Mouse (Mus musculus): ENCODE data around the gene Ugt3a2.

Gene Ugt3a2

DNA sequence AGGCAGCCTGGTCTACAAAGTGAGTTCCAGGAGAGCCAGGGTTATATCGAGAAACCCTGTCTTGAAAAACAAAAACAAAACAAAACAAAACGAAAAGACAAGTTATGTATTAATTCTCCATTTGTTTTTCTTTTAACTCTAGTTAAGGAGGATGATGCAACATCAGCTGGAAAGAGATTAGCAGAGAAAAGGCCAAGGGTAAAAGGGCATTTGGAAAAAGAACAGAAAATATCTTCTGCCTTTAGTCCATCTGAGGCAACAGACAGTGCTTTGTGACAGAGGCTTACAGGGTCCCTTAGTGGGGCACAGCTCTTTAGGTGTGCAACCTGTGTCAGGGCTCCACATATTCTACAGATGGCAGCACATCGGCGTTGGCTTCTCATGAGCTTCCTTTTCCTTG is at the start of gene Ugt3a2:
Ugt3a2 (plus strand) TSS at position 210 of the 400 bp plus-strand sequence.
- no peak for DNase-seq

DNA sequence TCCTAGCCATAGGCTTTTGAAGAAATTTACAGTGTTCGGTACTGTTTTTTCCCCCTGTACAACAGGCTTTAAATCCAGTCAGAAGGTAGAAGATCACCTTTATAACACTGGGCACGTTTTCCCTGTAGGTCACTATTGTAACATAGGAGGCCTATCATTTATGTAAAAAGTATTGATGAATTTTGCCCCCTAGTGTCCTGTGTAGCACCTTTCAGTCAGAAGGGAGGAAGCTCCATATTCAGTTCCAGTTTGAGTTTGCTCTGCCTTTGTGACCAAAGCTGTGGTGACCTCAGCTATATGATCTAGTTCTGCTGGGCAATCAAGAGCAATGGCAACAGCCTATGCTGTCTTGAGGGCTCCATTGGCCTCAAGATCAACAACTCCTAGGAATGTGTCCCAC is 45.7 kb upstream of the Ugt3a2 start:
- no peak for DNase-seq

DNA sequence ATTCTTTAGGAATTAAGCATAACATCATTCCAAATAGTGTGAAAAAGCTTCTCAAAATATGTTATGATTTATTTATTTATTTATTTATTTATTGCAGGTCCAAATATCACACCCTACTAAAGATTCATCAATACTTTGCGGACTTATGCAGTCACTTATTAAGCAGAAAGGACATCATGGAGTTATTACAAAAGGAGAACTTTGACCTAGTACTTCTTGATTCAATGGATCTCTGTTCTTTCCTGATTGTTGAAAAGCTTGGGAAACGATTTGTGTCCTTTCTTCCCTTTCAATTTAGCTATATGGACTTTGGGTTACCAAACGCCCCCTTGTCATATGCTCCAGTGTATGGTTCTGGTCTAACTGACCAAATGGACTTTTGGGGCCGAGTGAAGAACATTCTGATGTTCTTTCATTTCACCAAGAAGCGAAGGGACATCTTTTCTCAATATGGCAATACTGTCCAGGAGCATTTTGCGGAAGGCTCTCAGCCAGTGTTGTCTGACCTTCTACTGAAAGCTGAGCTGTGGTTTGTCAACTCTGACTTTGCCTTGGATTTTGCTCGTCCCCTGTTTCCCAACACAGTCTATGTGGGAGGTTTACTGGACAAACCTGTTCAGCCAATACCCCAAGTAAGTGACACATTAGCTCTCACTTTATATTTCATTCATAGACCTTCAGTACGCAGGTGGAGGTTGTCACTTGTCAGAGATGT is 29.2 kb upstream of the Ugt3a2 start:
- DNase-seq: no peak

DNA sequence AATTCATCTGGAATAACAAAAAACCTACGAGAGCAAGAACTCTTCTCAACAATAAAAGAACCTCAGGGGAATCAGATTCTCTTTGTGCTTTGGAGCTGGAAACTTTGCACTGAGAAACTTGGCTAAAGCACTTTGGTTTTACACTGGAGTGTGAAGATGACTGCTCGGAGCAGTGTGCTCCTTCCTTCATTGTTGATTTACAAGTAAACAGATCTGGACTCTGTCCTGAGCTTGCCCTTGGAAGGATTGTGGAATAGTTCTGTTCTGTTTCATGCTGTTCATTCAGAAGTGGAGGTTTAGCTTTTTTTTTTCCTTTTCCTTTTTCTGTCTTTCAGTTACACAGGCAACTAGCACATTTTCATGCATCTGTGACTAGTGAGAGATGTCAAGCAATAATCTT is 754 bp upstream of the Ugt3a2 start:
- no peak for DNase-seq

DNA sequence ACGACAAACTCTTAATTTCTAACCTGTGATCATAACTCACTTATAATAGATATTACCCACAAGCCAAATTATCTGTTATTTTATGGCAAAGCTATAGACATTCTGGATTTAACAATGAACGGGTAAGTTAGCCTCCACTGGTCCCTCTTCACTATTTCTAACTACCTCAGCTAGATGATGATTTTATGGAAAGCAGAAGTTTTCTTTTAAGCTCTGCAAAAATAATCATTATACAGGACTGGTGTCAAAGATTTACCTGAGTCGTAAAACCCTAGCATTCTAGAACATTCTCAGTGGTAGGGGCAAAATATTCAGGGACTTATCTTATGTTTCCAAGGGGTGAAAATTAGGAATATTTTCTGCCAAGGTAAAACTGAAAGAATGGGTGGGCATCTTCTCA is 1.3 kb downstream of the Ugt3a2 start:
- no peak for DNase-seq

DNA sequence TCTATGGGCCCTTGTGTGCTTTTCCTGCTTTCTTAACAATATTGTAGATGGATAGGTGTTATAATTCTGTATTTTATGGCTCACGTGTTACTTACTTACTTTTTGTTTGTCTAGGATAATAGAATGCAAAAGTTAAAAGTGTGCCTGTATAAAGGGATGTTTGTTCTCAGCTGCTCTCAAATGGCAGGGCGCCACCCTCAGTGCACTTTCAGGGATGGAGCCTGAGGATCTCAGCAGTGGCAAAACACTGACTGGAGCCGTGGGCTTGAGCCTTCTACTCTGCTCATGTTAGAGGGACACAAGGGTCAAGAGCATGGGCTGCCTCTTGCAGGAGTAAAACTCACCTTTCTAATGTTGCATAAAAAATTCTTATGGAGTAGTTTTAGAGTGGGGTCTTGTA is 1.7 kb downstream of the Ugt3a2 start:
- no peak for DNase-seq

DNA sequence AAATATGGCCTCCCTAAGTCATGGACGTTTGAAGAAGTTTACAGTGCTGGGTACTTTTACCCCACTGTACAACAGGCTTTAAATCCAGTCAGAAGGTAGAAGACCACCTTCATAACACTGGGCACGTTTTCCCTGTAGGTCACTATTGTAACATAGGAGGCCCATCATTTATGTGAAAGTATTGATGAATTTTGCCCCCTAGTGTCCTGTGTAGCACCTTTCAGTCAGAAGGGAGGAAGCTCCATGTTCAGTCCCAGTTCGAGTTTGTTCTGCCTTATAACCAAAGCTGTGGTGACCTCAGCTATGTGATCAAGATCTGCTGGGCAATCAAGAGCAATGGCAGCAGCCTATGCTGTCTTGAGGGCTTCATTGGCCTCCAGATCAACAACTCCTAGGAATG is 13.4 kb downstream of the Ugt3a2 start:
- DNase-seq: no peak

DNA sequence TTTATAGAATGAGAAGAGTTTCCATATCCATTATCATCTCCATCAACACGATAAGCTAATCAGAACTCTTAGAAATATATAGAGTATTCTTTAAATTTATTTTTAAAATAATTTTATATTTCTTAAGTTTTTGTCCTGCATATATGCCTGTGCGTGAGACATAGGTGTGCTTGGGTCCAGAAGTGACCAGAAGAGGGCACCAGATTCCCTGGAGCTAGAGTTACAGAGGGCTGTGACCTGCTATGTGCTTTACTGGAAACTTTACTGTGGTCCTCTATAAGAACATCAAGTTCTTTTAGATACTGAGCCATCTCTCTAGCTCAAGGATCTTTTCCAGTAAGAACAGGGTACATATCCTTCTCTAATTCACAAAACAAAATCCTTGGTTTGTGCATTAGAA is 27.5 kb downstream of the Ugt3a2 start:
- DNase-seq: peak; percentile 7

DNA sequence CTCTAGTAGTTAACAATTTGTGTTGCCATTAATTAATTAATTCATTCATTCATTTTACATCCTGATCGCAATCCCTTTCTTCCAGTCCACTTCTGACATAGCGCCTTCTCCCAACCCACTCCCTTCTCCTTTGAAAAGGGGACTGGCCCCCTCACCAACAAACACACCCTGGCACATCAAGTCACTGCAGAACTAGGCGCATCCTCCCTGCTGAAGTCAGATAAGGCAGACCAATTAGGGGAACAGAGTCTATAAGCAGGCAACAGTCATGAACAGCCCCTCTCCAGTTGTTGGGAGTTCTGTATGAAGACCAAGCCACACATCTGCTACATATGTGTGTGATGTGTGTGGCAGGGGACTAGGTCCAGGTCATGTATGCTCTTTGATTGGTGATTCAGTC is 33.4 kb downstream of the Ugt3a2 start:
- no peak for DNase-seq

DNA sequence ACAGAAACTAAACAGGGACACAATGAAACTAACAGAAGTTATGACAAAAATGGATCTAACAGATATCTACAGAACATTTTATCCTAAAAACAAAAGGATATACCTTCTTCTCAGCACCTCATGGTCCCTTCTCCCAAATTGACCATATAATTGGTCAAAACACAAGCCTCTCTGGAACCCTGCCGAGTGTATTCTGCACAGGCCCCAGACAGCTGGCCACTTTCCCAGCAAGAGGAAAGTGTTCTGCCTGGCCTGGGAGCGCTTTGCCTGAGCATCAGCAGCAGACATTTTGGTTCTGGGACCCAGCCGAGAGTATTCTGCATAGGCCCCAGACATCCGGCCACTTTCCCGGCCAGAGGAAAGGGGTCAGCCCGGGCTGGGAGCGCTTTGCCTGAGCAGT is 40.9 kb downstream of the Ugt3a2 start:
- no peak for DNase-seq

DNA sequence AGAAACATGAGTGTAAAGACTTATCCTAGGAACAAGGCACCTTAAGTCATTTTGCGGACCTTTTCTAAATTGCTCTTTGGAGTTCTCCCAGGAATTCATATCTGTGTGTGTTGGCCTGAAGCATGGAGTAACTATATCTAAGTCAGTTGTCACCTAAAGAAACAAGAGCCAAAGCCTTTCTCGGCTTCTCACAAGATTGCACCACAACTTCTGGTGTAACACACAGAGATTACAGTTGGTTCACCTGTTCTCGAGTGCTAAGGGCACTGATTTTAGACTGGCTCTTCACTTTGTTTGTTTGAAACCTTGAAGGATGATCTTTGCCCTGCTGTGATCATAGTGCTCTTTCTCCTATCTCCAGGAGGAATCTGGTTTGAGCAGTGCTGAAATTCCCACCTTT is 74.1 kb downstream of the Ugt3a2 start:
- DNase-seq: no peak
